Mouse (Mus musculus) C2C12 (cell line): ENCODE data around the gene Ascc2.

Source experiments
- CTCF ChIP-seq: IDR thresholded peaks from one replicate; pipeline ENCODE4 v1.5.1; 2011; ENCODE audit not compliant: control insufficient read depth, insufficient read depth, insufficient read length
- MYOG ChIP-seq: IDR thresholded peaks from one replicate; pipeline ENCODE4 v1.6.1; 2011; ENCODE audit not compliant: control insufficient read depth, insufficient read length; ENCODE audit errors: extremely low read depth
- USF1 ChIP-seq: IDR thresholded peaks from one replicate; pipeline ENCODE4 v1.6.1; 2011; ENCODE audit warnings: low read depth, mild to moderate bottlenecking, control low read depth, moderate library complexity

DNA sequence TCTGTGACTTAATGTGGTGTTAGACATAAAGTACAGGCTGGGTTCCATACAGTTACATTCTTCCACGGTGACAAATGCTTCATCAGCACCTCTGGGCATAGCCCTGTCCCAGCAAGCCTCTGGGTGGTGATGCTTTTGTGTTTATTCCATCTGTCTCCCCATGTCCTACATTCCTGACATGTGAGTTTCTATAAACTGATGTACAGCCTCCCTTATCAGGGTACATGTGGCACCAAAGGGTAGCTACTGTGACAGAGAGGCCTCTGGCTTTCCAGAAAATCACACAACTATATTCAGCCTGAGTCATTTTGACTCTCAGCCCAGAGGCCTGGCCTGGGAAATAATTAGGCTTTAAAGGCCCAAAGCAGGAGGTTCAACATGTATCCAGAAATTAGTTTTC is 31.0 kb upstream of the Ascc2 start:
- TF ChIP-seq MYOG, result no peak
- no peak for TF ChIP-seq USF1
- TF ChIP-seq CTCF, result no peak
